Mouse (Mus musculus) G1E (cell line): ENCODE results near the gene Tspo. TPM values are rescaled to one million over a fixed set of nuclear protein-coding genes. Genes with fewer than 3 reads are reported as not detected.
A peak's percentile ranks its signal among the peaks of the same experiment; 100 is the strongest.

Source experiments
- ATAC-seq: 2 replicates; pipeline ENCODE4 v1.8.0; 2016; ENCODE audit warnings: mild to moderate bottlenecking; ENCODE audit not compliant: insufficient number of reproducible peaks, poor library complexity, low FRiP score, severe bottlenecking; ENCODE audit errors: extremely low read depth
- DNase-seq: peaks from one replicate; pipeline ENCODE4 v3.0.0; 2012; ENCODE audit warnings: low spot score
- H3K27me3 ChIP-seq: 2 replicates; pipeline ENCODE4 v1.6.1; 2012; ENCODE audit warnings: mild to moderate bottlenecking, low read length, inconsistent platforms; ENCODE audit not compliant: insufficient read depth
- H3K36me3 ChIP-seq: replicated peaks from 2 replicates; pipeline ENCODE3; 2012; ENCODE audit warnings: mild to moderate bottlenecking, inconsistent platforms
- H3K4me1 ChIP-seq: 2 replicates; pipeline ENCODE4 v1.6.1; 2012; ENCODE audit warnings: low read depth, low read length, inconsistent platforms, mixed read lengths; ENCODE audit not compliant: insufficient read depth
- H3K4me3 ChIP-seq: 2 replicates; pipeline ENCODE4 v1.5.1; 2012; ENCODE audit warnings: low read depth, mild to moderate bottlenecking, inconsistent platforms, low read length, moderate library complexity, mixed read lengths
- H3K9me3 ChIP-seq: replicated peaks from 2 replicates; pipeline ENCODE4 v1.6.1; 2012; ENCODE audit warnings: inconsistent platforms
- CTCF ChIP-seq: IDR thresholded peaks from 2 replicates; pipeline ENCODE4 v1.5.1; 2012; ENCODE audit warnings: low read depth, low read length, inconsistent platforms, mixed read lengths
- GATA1 ChIP-seq: IDR thresholded peaks from 2 replicates; pipeline ENCODE4 v1.6.1; 2012; ENCODE audit warnings: borderline replicate concordance, low read length, inconsistent platforms, mixed read lengths
- GATA2 ChIP-seq: IDR thresholded peaks from 2 replicates; pipeline ENCODE4 v1.6.1; 2012; ENCODE audit warnings: low read depth, low read length, inconsistent platforms, borderline replicate concordance
- POLR2AphosphoS5 ChIP-seq: IDR thresholded peaks from 2 replicates; pipeline ENCODE4 v1.6.1; 2012; ENCODE audit warnings: low read depth, low read length, inconsistent platforms; ENCODE audit not compliant: insufficient replicate concordance
- TAL1 ChIP-seq: conservative IDR thresholded peaks from 2 replicates; pipeline ENCODE4 v1.6.1; 2012; ENCODE audit warnings: low read depth, low read length, inconsistent platforms, mixed read lengths
- polyA plus RNA-seq: library from polyadenylated mRNA; stranded (reverse); fragments of >175 nt; gene quantifications from 2 replicates; pipeline ENCODE4 v1.2.3, GENCODE M21; 2012
- total RNA-seq, 2 experiments: library from RNA; stranded (forward) in 1 of 2; stranded (reverse) in 1 of 2; fragments of 200-1000 nt in 1 of 2; fragments of >200 nt in 1 of 2; fragmentation: Nextera tagmentation in 1 of 2; gene quantifications; 2 replicates each; pipeline ENCODE4 v1.2.3; 2014 to 2017

The Tspo gene
- total and polyA plus RNA-seq, 3 experiments = 31.8 to 108 (median 50.5) TPM

GRCm38 (mm10) chr15:83539905-83540304 lies 23.5 kb upstream of the Tspo start:
- DNase-seq (no peak), ATAC-seq (no peak)
- no peaks in the 10 kb centered on the region for H3K9me3 ChIP-seq
- peaks cover under 1% of the 10 kb centered on the region for H3K36me3 ChIP-seq
- peaks cover 58% of the 10 kb centered on the region for H3K27me3 ChIP-seq
- no peaks in the 10 kb centered on the region; the same call in 1 of the 2 replicates for H3K4me1 ChIP-seq
- no peak for TF ChIP-seq POLR2AphosphoS5
- no peak for TF ChIP-seq TAL1
- no peak overlapping the region for H3K4me3 ChIP-seq

- H3K4me3 ChIP-seq = no peak overlapping the region
- TF ChIP-seq GATA2 (no peak), CTCF (no peak), GATA1 (no peak), TAL1 (no peak)
- DNase-seq = no peak
- peaks cover 19% of the 10 kb centered on the region for H3K36me3 ChIP-seq
- no peaks in the 10 kb centered on the region for H3K9me3 ChIP-seq
- peaks cover 10% of the 10 kb centered on the region for H3K4me1 ChIP-seq
- peaks cover 51% of the 10 kb centered on the region for H3K27me3 ChIP-seq
- ATAC-seq = no peak
Observed at GRCm38 (mm10) chr15:83541647-83542287, 21.6 kb upstream of the Tspo start.

- Histone ChIP-seq H3K9me3 (no peaks in the 10 kb centered on the region), H3K27me3 (peaks cover 24% of the 10 kb centered on the region), H3K4me1 (peaks cover 10% of the 10 kb centered on the region), H3K4me3 (no peak overlapping the region), H3K36me3 (peaks cover 62% of the 10 kb centered on the region)
- no peak for TF ChIP-seq CTCF
- TF ChIP-seq GATA1 = no peak
- no peak for TF ChIP-seq TAL1
- TF ChIP-seq GATA2 = no peak
- TF ChIP-seq POLR2AphosphoS5 = no peak
- ATAC-seq (peak; percentile 28; the same call in 1 of the 2 replicates), DNase-seq (no peak)
Observed at GRCm38 (mm10) chr15:83546029-83546428, 17.4 kb upstream of the Tspo start.

- ATAC-seq = no peak
- TF ChIP-seq GATA2 (no peak), POLR2AphosphoS5 (no peak), CTCF (no peak), TAL1 (no peak), GATA1 (no peak)
- peaks cover 73% of the 10 kb centered on the region for H3K36me3 ChIP-seq
Observed at GRCm38 (mm10) chr15:83547144-83547543, 16.2 kb upstream of the Tspo start.

GRCm38 (mm10) chr15:83550137-83550536 lies 13.3 kb upstream of the Tspo start:
- Histone ChIP-seq H3K27me3 (no peaks in the 10 kb centered on the region), H3K9me3 (no peaks in the 10 kb centered on the region), H3K36me3 (peaks cover 85% of the 10 kb centered on the region), H3K4me3 (no peak overlapping the region), H3K4me1 (peaks cover 13% of the 10 kb centered on the region)
- TF ChIP-seq TAL1 (no peak), GATA1 (no peak), POLR2AphosphoS5 (no peak), GATA2 (no peak)
- DNase-seq (no peak), ATAC-seq (no peak)

More at GRCm38 (mm10) chr15:83547144-83547543, 16.2 kb upstream of the Tspo start:
- Histone ChIP-seq H3K4me1 (peaks cover 10% of the 10 kb centered on the region), H3K27me3 (peaks cover 15% of the 10 kb centered on the region; the same call in 1 of the 2 replicates), H3K9me3 (no peaks in the 10 kb centered on the region), H3K4me3 (no peak overlapping the region)
- no peak for DNase-seq

GRCm38 (mm10) chr15:83553831-83554230 lies 9.6 kb upstream of the Tspo start:
- Histone ChIP-seq H3K9me3 (no peaks in the 10 kb centered on the region), H3K27me3 (no peaks in the 10 kb centered on the region), H3K36me3 (peaks cover 48% of the 10 kb centered on the region), H3K4me1 (peaks cover 12% of the 10 kb centered on the region; the same call in 1 of the 2 replicates), H3K4me3 (no peak overlapping the region)
- no peak for DNase-seq
- TF ChIP-seq CTCF = no peak
- TF ChIP-seq GATA1 = no peak
- TF ChIP-seq TAL1 = no peak
- TF ChIP-seq GATA2 = no peak
- no peak for TF ChIP-seq POLR2AphosphoS5
- no peak for ATAC-seq
